Mouse (Mus musculus) urinary bladder, adult 18-20 months (tissue): ENCODE results near the gene Pdzrn4.

Experiments
- DNase-seq, 2 experiments: peaks; one replicate each; pipeline ENCODE4 v3.0.0; 2022; ENCODE audit warnings: low spot score in 2 of 2, mixed read lengths in 2 of 2

Gene Pdzrn4

DNA sequence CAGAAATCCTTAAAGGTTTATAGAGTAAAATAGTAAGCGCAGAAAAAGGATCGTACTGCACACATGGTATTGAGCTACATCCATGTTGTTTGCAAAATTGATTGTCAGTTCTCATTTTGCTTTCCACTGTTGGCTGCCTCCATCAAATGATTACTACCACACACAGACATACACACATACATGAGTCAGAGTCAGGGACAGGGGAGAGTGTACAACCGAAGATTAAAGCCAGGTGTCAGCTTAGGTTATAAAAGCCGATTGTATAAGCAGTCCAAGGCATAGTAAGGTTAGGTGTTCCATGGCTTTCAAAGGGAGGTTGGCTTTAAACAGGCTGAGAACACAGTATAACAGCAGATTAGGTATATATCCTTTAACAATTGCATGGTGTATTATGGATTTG lies 343.2 kb downstream of the Pdzrn4 start:
- DNase-seq = no peak

DNA sequence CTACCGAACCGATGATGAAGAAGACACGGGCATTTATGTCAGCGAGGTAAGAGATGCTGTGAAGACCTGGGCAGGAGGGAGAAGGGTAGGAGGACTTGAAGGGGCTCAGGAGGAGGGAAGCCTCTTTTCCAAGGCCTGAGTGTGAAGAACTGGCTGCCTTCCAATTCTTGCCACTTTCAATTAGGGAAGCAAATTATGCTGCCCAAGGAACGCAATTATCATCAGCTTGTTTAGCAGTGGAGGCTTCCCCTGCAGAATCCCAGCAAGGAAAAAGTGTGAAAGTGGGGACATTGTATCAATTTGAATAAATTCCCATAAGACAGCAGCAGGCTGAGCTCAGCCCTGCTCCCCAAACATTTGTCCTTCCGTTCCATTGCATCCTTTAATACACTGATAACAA lies 346.9 kb downstream of the Pdzrn4 start:
- DNase-seq = no peak

DNA sequence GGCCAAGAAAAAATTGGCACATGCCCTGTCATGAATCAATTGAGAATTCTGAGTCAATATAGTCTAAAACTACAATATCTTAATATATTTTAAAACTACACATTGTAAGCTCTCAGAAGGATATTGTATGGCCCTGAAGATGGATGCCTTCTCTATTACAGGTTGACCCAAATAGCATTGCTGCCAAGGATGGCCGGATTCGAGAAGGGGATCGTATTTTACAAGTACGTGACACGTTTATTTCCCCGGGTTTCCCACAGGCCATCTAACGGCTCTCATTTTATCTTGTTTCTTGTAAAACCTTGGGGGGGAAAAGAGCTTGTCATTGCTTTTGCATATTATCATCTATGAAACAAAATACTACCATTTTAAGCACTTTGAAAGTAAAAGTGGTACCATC lies 349.4 kb downstream of the Pdzrn4 start:
- no peak for DNase-seq

DNA sequence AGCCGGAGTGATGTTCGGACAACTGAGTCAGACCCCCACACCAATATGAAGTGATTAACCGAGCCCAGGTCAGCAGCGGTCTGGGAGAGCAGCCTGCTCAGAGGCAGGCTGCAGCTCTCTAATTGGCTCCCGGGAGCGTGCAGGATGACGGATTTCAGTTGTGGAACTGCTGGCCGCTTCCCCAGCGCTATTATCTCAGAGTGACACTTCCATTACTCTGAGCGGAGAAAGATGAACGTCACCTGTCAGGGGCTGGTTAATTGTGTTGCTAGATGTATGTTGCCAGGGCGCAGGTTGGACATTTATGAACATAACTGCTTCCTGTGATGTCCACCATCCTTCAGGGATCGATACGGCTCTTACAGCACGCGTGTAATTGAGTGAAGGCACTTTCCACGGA lies 355.5 kb downstream of the Pdzrn4 start:
- no peak for DNase-seq

DNA sequence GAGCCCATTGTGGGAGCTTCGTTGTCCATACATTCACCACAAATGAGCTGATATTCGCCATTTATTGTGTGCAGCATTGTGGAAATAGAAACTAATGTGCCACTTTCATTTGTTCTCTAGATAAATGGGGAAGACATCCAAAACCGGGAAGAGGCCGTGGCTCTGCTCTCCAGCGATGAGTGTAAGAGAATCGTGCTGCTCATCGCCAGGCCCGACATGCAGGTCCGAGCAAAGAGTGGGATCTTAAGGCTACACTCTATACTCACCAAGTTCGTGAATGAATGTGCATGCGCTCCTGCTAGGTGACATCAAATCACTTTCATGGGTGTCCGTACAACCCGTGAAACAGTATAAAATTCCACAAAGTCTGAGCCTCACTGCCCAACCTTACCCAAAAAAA lies 355.9 kb downstream of the Pdzrn4 start:
- no peak for DNase-seq

DNA sequence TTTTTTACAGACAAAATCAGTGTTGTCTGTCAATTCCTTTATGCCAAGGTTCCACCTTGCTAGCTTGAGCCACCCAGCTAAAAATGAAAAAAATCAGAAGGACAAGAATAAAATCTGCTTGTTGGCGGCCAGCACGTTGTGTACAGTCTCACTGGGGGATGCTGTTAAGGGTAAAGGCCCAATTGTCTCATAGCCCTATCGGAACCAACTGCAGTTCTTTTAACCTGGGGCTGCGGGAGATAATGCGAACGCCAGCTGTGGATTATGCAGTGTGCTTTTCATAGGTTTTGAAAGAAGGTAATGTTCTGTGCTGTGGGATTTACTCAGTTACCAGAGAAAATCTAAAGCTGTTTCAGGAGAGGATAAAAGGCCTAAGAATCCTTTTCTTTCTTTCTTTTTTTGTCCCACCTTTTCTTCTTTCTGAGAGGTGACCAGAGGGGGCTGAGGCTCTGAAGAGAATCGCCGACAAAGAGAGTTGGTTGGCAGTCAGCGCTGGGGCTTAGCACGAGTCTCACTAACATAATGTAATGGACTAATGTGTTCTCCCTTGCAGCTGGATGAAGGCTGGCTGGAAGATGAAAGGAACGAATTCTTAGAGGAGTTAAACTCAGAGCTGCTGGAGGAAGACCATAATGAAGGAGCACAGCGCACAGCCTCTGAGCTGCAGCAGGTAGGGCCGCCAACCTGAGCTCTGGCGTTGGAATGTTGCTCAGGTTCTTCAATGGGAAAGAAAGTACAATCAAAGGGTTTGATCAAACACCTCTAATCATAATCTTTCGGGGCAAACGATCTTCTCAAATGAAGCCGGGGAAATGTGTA lies 360.6 kb downstream of the Pdzrn4 start:
- no peak for DNase-seq

DNA sequence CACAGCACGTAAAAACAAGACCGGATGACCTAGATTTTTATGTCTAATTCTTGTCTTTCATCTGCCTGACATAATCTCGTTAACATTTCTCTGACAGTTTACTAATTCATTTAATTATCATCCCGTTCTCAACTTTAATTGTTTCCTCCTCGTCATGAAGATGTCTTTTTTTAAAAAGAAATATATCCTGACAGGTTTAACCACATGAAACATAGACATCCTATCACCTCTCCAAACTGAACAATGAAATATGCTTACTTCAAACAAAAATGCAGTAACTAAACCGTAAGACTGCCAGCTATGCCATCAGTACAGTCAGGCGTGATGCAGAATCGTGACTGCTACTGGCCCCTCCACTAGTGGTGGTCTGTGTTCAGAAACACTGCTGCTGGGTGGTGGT lies 362.3 kb downstream of the Pdzrn4 start:
- DNase-seq = no peak

DNA sequence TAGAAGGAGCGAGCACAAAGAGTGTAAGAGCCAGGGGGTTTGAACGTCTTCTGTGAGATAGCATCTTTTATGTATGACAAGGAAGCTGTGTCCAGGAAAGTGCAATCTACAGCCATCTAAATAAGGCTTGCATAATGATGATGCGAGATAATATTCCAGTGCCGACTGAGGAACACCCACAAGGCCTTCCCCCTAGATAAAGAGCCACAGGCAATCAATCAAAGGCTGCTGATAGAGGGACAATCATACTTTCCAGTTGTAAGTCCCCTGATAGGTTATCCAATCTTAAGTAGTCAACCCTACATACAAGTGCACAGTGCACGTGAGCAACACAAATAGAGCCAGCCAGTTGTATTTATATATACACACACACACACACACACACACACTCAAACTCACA lies 366.6 kb downstream of the Pdzrn4 start:
- DNase-seq = no peak

DNA sequence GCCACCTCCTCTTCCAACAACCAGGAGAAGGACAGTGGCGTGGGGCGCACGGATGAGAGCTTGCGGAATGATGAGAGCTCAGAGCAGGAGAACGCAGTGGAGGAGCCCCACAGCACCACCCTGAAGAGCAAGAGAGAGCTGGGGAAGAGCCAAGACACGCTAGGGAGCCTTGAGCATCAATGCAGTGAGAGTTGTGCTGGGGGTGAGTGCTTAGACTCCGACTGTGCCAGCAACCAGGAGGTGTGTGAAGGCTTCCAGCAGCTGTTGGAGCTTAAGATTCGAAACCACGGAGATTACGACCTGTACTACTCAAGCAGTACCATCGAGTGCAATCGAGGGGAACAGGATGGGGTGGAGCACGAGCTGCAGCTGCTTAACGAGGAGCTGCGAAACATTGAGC lies 372.9 kb downstream of the Pdzrn4 start:
- DNase-seq = no peak

DNA sequence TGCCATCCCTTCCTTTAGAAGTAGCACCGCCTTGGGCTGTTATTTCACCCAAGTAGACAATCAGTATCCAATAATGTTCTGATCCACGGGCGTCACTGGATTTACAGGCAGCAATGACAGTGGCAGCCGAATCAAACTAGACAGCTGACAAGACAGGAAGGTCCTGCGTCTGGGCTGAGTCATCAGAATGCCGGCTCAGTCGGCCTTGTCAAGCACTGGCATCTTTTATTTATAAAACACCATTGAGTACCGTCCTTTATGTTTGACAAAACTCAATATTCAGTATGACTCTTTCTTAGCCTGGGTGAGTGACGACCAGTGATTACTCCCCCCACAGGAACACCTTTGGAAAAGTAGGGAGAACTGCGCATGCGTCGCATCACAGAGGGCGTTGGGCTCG lies 391.4 kb downstream of the Pdzrn4 start:
- DNase-seq = no peak

DNA sequence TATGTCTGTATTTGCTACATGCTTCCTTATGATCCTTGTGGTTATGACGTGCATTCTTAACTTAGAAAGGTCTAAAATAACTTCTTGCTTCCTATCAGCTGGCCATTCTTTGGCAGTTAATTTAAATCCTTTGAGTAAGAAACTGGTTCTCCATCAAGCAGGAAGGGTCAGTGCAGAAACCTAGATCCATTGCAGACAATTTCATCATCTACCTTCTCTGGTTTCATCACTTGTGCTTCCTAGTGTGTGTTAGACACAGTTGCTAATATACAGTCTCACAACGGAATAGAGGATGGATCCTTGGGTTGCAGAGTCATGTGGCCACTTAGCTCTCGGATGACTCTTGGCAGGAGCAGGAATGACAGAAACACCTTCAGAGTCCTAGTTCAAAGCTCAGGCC lies 397.6 kb downstream of the Pdzrn4 start:
- DNase-seq = no peak

DNA sequence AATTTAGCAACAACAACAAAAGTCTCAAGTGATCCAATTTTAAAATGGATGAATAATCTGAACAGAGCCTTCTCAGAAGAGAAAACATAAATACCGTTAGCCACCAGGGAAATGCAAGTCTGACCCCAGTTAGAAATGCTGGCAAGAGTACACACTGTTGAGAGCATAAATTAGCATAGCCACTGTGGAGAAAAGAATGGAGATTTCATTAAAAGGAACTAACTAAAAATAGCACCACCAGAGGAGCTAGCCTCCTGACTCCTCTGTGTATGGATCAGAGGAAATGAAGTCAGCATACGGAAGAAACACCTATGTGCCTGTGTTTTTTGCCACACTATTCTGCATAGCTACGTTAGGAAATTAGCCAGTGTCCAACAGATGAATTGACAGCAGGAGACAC lies 409.3 kb downstream of the Pdzrn4 start:
- no peak for DNase-seq

DNA sequence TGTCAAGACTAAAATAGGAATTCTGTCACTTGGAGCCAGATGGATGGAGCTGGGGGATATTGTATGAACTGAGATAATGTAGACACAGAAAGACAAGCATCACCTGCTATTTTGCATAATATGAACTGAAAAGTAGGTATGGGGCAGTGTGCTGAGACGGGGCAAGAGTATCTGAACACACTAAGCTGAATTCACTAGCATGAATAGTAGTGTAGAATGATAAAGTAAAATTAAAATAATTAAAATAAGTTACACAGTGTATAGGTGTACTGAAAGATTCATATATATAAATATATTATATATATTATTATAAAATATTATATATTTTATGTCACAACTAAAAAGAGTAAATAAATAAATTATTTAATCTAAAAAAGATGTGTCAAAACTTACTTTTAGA lies 409.7 kb downstream of the Pdzrn4 start:
- DNase-seq = no peak
